Mouse (Mus musculus) hindbrain, embryonic 11.5 days (tissue): ENCODE results near the gene Mrpl1. TPM values are rescaled to one million over a fixed set of nuclear protein-coding genes. Genes with fewer than 3 reads are reported as not detected.

Source experiments
- ATAC-seq: fragments of 200-750 bp; cut with Nextera tagmentation; 2 replicates; pipeline ENCODE4 v1.8.0; 2017; ENCODE audit warnings: mild to moderate bottlenecking, moderate TSS enrichment, moderate library complexity; ENCODE audit not compliant: low FRiP score
- DNase-seq: peaks from one replicate; pipeline ENCODE4 v3.0.0-alpha.2; 2015; ENCODE audit warnings: low spot score
- H3K27ac ChIP-seq: fragments of 300-500 bp; sonication (generic); 2 replicates; pipeline ENCODE4 v1.5.1; 2014; ENCODE audit warnings: mild to moderate bottlenecking, low read depth, low read length
- H3K27me3 ChIP-seq: fragments of 300-500 bp; sonication (generic); 2 replicates; pipeline ENCODE4 v1.6.1; 2014; ENCODE audit warnings: mild to moderate bottlenecking, low read length, moderate library complexity, mixed read lengths; ENCODE audit not compliant: control insufficient read depth, insufficient read depth
- H3K36me3 ChIP-seq: fragments of 300-500 bp; sonication (generic); 2 replicates; pipeline ENCODE4 v1.6.1; 2014; ENCODE audit warnings: mild to moderate bottlenecking, low read length, moderate library complexity, mixed read lengths; ENCODE audit not compliant: control insufficient read depth, insufficient read depth
- H3K4me1 ChIP-seq: fragments of 300-500 bp; sonication (generic); replicated peaks from 2 replicates; pipeline ENCODE4 v1.6.1; 2014; ENCODE audit warnings: low read length, mixed read lengths; ENCODE audit not compliant: control insufficient read depth, insufficient read depth
- H3K4me2 ChIP-seq: fragments of 300-500 bp; sonication (generic); replicated peaks from 2 replicates; pipeline ENCODE4 v1.6.1; 2014; ENCODE audit warnings: mild to moderate bottlenecking, low read depth, low read length
- H3K4me3 ChIP-seq: fragments of 300-500 bp; sonication (generic); 2 replicates; pipeline ENCODE4 v1.5.1; 2014; ENCODE audit warnings: low read depth, low read length
- H3K9ac ChIP-seq: fragments of 300-500 bp; sonication (generic); 2 replicates; pipeline ENCODE4 v1.6.1; 2014; ENCODE audit warnings: low read depth, low read length
- H3K9me3 ChIP-seq: fragments of 300-500 bp; sonication (generic); 2 replicates; pipeline ENCODE4 v1.6.1; 2016; ENCODE audit warnings: low read length; ENCODE audit not compliant: control insufficient read depth
- WGBS: fragments of 180-500 bp; shearing (Covaris S2); extraction: QIAGEN DNeasy Blood & Tissue Kit; methylation state at CpG from one replicate; pipeline ENCODE4 v1.1.7; 2014; 5-methylcytosine and 5-hydroxymethylcytosine counted together
- polyA plus RNA-seq: library from polyadenylated mRNA; unstranded; fragments of >200 nt; fragmentation: Nextera tagmentation; extraction: Ambion mirVana; gene quantifications from 2 replicates; pipeline ENCODE4 v1.2.1, GENCODE M21; 2014

Gene Mrpl1
- polyA plus RNA-seq, 1 experiment from 2014 or later: 21.3 TPM

DNA sequence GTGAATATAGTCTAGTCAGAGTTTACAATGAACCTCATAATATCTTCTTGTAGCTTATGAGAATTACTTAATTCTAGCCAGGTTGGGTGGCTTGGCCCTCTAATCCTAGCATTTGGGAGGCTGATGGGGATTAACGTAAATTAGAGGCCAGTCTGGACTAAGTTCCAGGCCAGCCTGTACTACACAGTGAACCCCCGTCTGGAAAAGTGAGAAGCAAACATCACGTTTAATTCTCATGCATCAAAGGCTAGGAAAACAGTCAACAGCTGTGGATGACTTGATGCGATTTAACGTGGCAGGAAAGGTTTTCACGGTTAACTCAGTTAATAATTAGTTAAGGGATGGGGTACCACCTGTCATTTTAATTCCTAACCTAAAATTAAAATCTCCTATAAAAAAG lies 11.0 kb upstream of the Mrpl1 start:
- no peaks in the 10 kb centered on the region for H3K27me3 ChIP-seq
- H3K9me3 ChIP-seq: no peaks in the 10 kb centered on the region
- H3K4me1 ChIP-seq: no peaks in the 10 kb centered on the region
- H3K4me2 ChIP-seq: no peak overlapping the region
- H3K27ac ChIP-seq: no peak overlapping the region
- 75% methylated on average over 6 of the region's 6 CpGs for WGBS
- no peak overlapping the region for H3K4me3 ChIP-seq
- H3K36me3 ChIP-seq: no peaks in the 10 kb centered on the region
- no peak for ATAC-seq
- DNase-seq: no peak
- no peak overlapping the region for H3K9ac ChIP-seq

DNA sequence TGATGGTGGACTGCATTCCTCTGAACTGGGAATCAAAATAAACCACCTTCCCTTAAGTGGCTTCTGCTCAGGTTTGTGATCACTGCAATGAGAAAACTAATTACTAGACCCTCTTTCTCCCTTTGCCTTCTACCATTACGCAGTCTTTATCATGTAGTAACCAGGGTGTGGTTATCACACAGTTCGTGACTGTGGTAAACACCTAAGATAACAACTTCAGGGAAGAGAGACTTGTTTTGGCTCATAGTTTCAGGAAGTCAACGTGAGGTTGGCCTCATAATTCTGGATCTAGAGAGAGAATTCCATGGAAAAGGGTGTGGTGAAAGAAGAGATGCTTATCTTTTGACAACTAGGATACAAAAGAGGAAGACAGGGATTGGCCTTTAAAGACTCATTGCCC lies 9.0 kb upstream of the Mrpl1 start:
- Histone ChIP-seq H3K36me3 (no peaks in the 10 kb centered on the region), H3K9ac (no peak overlapping the region), H3K27me3 (no peaks in the 10 kb centered on the region), H3K4me1 (no peaks in the 10 kb centered on the region), H3K4me2 (no peak overlapping the region), H3K27ac (no peak overlapping the region), H3K9me3 (no peaks in the 10 kb centered on the region), H3K4me3 (no peak overlapping the region)
- 75% methylated on average over 3 of the region's 3 CpGs for WGBS
- DNase-seq (no peak), ATAC-seq (no peak)

DNA sequence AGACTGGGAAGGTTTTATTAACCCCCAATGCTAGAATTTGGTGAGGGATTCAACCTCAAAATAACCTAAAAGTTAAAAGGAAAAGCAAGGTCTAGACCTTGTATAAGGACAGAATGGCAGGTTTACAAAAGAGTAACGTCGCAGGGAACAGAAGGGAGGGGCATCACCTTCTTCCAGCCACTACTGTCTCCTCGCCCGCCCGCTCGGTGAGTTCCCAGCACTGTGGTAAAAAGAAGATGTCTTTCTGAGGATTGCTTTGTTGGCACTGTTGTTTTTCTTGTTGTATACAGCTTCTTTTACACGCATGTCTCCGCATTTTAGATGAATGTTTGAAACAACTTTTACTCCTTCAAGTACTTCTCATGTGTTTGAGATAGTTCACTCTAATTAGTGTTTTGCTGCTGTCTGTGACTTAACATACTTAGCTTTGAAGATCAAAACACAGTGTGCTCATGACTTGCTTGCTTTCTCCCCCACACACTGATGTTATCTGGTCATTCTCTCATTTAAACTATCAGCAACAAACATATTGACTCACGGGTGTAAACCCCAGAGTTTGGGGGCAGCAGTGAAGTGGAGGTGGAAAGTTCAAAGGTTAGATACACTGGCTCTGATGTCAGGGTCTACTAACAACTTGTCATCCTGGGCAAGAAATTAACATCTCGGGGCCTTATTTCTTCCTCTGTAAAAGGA lies 7.7 kb upstream of the Mrpl1 start:
- WGBS: 78% methylated on average over 10 of the region's 10 CpGs
- no peak for ATAC-seq
- no peak for DNase-seq

DNA sequence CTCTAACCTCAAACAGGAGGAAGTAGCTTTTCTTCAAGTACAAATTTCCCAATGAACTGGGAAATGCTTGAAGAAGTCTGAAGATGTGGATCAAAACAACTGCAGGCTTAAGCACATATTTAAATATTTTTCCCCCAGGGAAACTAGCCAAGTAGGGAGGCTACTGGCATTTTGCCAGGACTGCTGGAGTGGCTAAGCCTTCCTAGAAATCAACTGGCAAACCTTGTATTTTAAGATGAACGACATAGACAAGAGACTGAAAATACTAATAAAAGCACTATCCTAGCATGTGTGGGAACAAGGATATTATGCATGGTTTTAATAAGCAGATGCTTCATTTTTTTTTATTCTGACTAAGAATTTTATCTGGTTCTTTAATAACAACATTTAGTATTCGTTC lies 2.4 kb upstream of the Mrpl1 start:
- DNase-seq: no peak

More for the DNA sequence above, 7.7 kb upstream of the Mrpl1 start:
- Histone ChIP-seq H3K9me3 (no peaks in the 10 kb centered on the region), H3K4me1 (no peaks in the 10 kb centered on the region), H3K36me3 (no peaks in the 10 kb centered on the region), H3K27ac (no peak overlapping the region), H3K9ac (no peak overlapping the region), H3K4me3 (no peak overlapping the region), H3K4me2 (no peak overlapping the region), H3K27me3 (no peaks in the 10 kb centered on the region)

DNA sequence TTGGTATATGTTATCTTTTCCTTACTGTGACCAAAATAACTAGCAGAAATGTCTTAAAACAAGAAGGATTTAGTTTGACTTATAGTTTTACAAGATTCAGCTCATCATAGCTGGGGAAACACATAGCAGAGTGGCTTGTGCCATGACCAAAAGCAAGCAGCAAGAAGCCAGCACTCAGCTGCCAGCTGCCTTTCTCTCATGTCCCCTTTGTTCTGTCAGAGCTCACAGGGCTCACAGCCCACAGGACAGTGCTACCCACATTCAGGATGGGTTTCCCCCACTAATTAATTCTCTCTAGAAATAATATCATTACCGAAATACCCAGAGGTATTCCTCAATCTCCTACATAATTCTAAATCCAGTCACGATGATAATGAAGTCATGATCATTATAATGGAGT lies 1.8 kb upstream of the Mrpl1 start:
- WGBS: 86% methylated on average over 2 of the region's 2 CpGs
- ATAC-seq (no peak), DNase-seq (no peak)
- H3K9me3 ChIP-seq: no peaks in the 10 kb centered on the region
- H3K4me2 ChIP-seq: no peak overlapping the region
- H3K36me3 ChIP-seq: no peaks in the 10 kb centered on the region
- 0 out of 2 replicates have a peak, but pooled peaks cover 2% of the 10 kb centered on the region for H3K4me1 ChIP-seq
- no peaks in the 10 kb centered on the region for H3K27me3 ChIP-seq
- no peak overlapping the region for H3K9ac ChIP-seq
- no peak overlapping the region for H3K4me3 ChIP-seq
- H3K27ac ChIP-seq: no peak overlapping the region

More for the DNA sequence above, 2.4 kb upstream of the Mrpl1 start:
- no peak overlapping the region for H3K9ac ChIP-seq
- H3K4me3 ChIP-seq: no peak overlapping the region
- 0 out of 2 replicates have a peak, but pooled peaks cover 2% of the 10 kb centered on the region for H3K4me1 ChIP-seq
- 80% methylated on average over 2 of the region's 2 CpGs for WGBS
- ATAC-seq: no peak
- H3K36me3 ChIP-seq: no peaks in the 10 kb centered on the region
- no peak overlapping the region for H3K4me2 ChIP-seq
- H3K9me3 ChIP-seq: no peaks in the 10 kb centered on the region
- H3K27me3 ChIP-seq: no peaks in the 10 kb centered on the region
- H3K27ac ChIP-seq: no peak overlapping the region

DNA sequence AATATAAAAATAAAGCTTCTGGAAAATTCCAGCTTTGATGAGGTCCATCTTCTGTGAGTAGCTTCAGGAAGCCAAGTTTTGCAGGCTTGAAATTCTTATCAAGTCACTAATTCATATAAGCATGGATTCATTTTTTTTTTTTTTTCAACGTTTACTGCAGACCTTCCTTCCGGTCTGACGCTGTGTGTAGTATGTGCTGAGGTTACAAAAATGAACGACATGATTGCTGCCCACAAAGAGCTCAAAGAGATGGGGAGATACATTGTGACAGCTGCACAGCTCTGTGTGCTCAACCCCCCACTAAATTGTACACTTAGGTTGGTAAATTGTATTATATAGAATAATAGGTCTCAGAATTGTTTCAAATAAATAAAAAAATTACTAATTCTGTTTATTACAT lies 750 bp upstream of the Mrpl1 start:
- no peak for ATAC-seq
- 83% methylated on average over 4 of the region's 4 CpGs for WGBS
- H3K4me2 ChIP-seq: no peak overlapping the region

DNA sequence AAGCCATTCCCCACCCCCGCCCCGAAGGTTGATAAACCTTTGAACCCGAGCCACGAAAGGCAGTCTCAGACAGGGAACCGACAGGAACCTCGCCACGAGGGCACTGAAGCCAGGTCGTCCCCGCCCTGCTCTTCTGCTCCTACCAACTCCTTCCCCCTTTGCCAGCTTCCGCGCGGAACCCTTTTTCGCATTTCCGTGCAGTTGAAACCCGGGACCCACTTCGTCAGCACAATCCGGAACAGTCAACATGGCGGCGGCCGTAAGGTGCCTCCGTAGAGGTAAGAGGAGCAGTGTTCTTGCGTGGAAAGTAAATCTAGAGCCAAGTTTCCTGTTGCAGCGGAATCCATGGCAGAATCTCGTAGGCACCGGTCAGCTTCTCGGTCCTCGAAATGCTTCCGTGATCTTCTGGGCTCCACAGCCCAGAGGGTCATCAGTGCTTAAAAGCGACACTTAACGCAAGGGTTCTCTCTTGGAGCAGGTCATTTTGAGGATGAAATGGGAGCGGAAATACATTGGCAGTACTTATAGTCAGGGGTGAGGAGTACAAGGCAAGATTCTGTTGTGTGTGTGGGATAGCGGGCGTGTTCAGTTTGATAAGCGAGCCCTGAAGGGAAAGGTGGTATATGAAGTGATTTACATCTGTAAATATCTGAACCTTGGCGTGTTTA lies 757 bp downstream of the Mrpl1 start:
- no peaks in the 10 kb centered on the region for H3K36me3 ChIP-seq
- peak overlapping the region; percentile 76 for H3K4me3 ChIP-seq
- peak overlapping the region; percentile 19; the same call in 1 of the 2 replicates for H3K27ac ChIP-seq
- DNase-seq: peak; percentile 93
- H3K9ac ChIP-seq: peak overlapping the region; percentile 82
- H3K9me3 ChIP-seq: no peaks in the 10 kb centered on the region
- under 1% methylated on average over 35 of the region's 35 CpGs for WGBS
- ATAC-seq: peak; percentile 95
- H3K4me1 ChIP-seq: 0 out of 2 replicates have a peak, but pooled peaks cover 2% of the 10 kb centered on the region
- no peaks in the 10 kb centered on the region for H3K27me3 ChIP-seq
- H3K4me2 ChIP-seq: peak overlapping the region; percentile 71

More for the DNA sequence above, 750 bp upstream of the Mrpl1 start:
- no peak for DNase-seq
- Histone ChIP-seq H3K27ac (no peak overlapping the region), H3K9me3 (no peaks in the 10 kb centered on the region), H3K27me3 (no peaks in the 10 kb centered on the region), H3K4me1 (0 out of 2 replicates have a peak, but pooled peaks cover 2% of the 10 kb centered on the region), H3K36me3 (no peaks in the 10 kb centered on the region), H3K4me3 (no peak overlapping the region), H3K9ac (no peak overlapping the region)

DNA sequence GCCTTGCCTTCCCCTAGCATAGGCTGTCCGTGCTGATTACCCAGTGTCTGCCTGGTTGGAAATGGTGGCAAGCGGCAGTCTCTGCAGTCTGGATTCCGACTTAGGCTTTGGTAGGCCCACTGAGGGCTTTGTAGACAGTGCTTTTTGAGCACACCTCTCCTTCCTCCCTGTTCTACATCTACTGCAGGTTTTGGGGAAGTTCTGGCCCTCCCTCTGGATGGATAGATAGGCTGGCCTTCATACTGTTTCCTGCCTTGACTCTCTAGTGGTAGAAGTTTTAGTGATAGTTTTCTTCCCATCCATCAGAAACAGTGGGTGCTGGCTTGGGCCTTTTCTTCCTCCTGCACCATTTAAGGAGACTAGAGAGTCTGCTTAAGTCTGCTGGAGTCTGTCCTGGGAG lies 9.4 kb downstream of the Mrpl1 start:
- Histone ChIP-seq H3K4me2 (no peak overlapping the region), H3K4me1 (no peaks in the 10 kb centered on the region), H3K9me3 (no peaks in the 10 kb centered on the region), H3K9ac (no peak overlapping the region), H3K27ac (no peak overlapping the region), H3K36me3 (no peaks in the 10 kb centered on the region), H3K4me3 (no peak overlapping the region), H3K27me3 (no peaks in the 10 kb centered on the region)
- ATAC-seq (no peak), DNase-seq (no peak)
- WGBS: 74% methylated on average over 3 of the region's 3 CpGs

DNA sequence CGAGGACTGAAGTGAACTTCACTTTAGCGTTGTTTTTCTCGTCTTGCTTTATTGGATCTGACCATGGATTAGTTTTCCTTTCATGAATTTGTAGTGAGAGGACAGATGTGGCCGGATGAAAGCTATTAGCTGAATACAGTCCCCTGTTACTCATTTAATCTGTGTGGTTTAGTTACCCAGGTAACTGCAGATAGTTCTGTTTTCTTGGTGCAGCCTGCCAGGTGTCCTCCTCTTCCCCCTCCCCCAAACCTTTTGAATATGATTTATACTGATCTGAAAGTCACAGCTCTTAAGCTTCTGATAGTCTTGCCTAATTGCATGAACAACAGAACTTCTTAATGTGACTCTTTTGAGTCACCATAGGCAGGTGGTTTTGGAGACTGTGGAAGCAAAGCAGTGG lies 10.2 kb downstream of the Mrpl1 start:
- Histone ChIP-seq H3K9ac (no peak overlapping the region), H3K9me3 (no peaks in the 10 kb centered on the region), H3K36me3 (no peaks in the 10 kb centered on the region), H3K27me3 (no peaks in the 10 kb centered on the region), H3K4me1 (no peaks in the 10 kb centered on the region), H3K27ac (no peak overlapping the region), H3K4me3 (no peak overlapping the region), H3K4me2 (no peak overlapping the region)
- DNase-seq (no peak), ATAC-seq (no peak)
- 86% methylated on average over 4 of the region's 4 CpGs for WGBS
